Mouse (Mus musculus): ENCODE measurements around the gene Olfr1276. TPM values are rescaled to one million over a fixed set of nuclear protein-coding genes. Genes with fewer than 3 reads are reported as not detected.

Olfr1276 gene
- polyA plus RNA-seq (2015; fragmentation: Illumina TruSeq; extraction: RNeasy Lipid Tissue Mini Kit (QIAGEN cat#74804); ENCODE audit: low read depth, low replicate concordance): not detected

DNA sequence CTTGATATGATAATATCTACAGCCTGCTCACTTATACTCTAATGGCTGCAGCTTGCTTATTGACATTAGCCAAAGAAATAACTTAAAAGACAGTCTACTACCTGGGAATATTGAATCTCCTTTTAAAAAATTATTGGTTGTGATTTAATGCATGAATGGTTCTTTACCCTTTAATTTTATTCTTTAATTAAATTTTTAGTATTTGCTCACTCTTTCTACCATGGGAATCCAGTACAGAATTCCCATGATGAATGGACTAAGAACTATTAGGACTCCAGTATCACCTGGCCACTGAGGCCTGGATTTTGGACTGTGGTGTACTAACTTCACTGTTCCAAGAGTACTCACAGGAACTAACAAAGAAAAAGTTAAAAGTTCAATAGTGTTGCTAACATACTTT, at the start of gene Olfr1276:
Gene Olfr1276 (plus strand): TSS at position 301 of the 400 bp plus-strand sequence.

GRCm38 (mm10) chr2:111229502-111229901, 24.8 kb upstream of the Olfr1276 start, which contains the start of gene 4930430A15Rik:
Gene 4930430A15Rik, minus strand, starts transcription at chr2:111229602.

DNA sequence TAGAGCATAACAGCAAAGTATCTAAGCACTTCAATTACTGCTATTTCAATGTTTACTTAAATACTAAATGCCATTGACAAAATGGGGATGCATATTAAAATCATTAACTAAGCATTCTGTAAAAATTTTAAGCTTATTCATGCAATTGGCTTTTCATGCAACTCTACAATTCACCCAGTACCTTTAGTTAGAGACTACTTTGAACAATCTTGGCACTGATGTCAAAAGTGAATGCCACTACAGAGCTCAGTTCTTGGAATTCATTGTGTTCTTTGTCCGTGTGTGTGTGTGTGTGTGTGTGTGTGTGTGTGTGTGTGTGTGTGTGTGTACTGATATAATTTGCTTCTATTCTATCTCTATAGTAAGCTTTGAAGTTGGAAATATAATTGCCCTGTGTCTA, 19.1 kb upstream of the Olfr1276 start, which contains the start of gene Olfr1275:
Gene Olfr1275 (minus strand): TSS at position 101 of the 400 bp plus-strand sequence.

DNA sequence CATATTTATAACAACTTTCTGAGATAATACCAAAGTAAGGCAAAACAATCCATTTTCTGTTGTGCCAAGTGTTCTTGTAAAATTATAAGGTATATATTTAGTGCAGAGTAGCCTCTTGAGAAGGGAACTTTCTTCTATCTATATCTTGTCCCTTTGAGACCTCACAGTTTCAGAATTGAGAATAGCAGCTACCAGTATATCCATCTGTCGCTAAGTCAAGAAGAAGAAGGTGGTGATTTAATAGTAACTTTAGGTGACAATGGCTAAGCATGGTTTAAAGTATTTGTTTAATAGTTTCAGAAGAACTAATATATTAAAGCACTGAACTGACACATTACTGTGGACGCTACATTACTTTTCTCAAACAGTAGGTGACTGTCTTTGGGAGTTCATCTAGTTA, 19.7 kb downstream of the Olfr1276 start, which contains the start of gene Olfr1277:
Gene Olfr1277 (minus strand): TSS at position 101 of the 400 bp plus-strand sequence.

GRCm38 (mm10) chr2:111289836-111290235, 35.5 kb downstream of the Olfr1276 start, which contains the start of gene Olfr1278:
Gene Olfr1278, plus strand, starts transcription at chr2:111290136.

DNA sequence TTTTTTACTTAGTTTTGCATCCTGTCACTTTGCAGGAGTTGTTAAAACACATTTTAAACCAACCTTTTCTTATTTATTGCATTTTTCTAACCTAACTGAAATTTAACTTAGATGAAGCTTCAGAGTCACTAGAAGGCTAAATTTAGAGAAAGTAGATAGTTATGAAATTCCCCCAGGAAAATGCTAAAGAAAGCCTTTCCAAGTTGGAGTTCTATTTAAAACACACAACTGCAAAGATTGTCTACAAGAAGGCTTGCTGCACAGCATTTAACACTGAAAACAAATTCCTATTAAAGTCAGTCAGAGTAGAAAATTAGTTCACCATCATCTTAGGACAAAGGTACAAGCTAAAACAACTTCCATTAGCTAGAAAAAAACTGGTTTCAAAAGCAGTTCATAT, 46.1 kb downstream of the Olfr1276 start, which contains the start of gene Olfr1279:
Gene Olfr1279 (plus strand): TSS at position 262 of the 400 bp plus-strand sequence.

Other genes with a start within 250 kb of the Olfr1276 start
- not detected for gene Gm13941, start 148.5 kb upstream of the Olfr1276 start, polyA plus RNA-seq (2015; fragmentation: Illumina TruSeq; extraction: RNeasy Lipid Tissue Mini Kit (QIAGEN cat#74804); ENCODE audit: low read depth, low replicate concordance)
- gene Gm15130, start 101.6 kb upstream of the Olfr1276 start, polyA plus RNA-seq (2015; fragmentation: Illumina TruSeq; extraction: RNeasy Lipid Tissue Mini Kit (QIAGEN cat#74804); ENCODE audit: low read depth, low replicate concordance): not detected
- not detected for gene 4930430A15Rik, start 24.9 kb upstream of the Olfr1276 start, polyA plus RNA-seq (2015; fragmentation: Illumina TruSeq; extraction: RNeasy Lipid Tissue Mini Kit (QIAGEN cat#74804); ENCODE audit: low read depth, low replicate concordance)
- not detected for gene Olfr1275, start 19.2 kb upstream of the Olfr1276 start, polyA plus RNA-seq (2015; fragmentation: Illumina TruSeq; extraction: RNeasy Lipid Tissue Mini Kit (QIAGEN cat#74804); ENCODE audit: low read depth, low replicate concordance)
- not detected for gene Olfr1277, start 19.6 kb downstream of the Olfr1276 start, polyA plus RNA-seq (2015; fragmentation: Illumina TruSeq; extraction: RNeasy Lipid Tissue Mini Kit (QIAGEN cat#74804); ENCODE audit: low read depth, low replicate concordance)
- gene Olfr1278, start 35.6 kb downstream of the Olfr1276 start, polyA plus RNA-seq (2015; fragmentation: Illumina TruSeq; extraction: RNeasy Lipid Tissue Mini Kit (QIAGEN cat#74804); ENCODE audit: low read depth, low replicate concordance): not detected
- not detected for gene Olfr1279, start 46.1 kb downstream of the Olfr1276 start, polyA plus RNA-seq (2015; fragmentation: Illumina TruSeq; extraction: RNeasy Lipid Tissue Mini Kit (QIAGEN cat#74804); ENCODE audit: low read depth, low replicate concordance)
- gene Olfr1280, start 59.5 kb downstream of the Olfr1276 start, polyA plus RNA-seq (2015; fragmentation: Illumina TruSeq; extraction: RNeasy Lipid Tissue Mini Kit (QIAGEN cat#74804); ENCODE audit: low read depth, low replicate concordance): not detected
- gene Olfr1281, start 72.0 kb downstream of the Olfr1276 start, polyA plus RNA-seq (2015; fragmentation: Illumina TruSeq; extraction: RNeasy Lipid Tissue Mini Kit (QIAGEN cat#74804); ENCODE audit: low read depth, low replicate concordance): not detected
- gene Olfr1282, start 81.6 kb downstream of the Olfr1276 start, polyA plus RNA-seq (2015; fragmentation: Illumina TruSeq; extraction: RNeasy Lipid Tissue Mini Kit (QIAGEN cat#74804); ENCODE audit: low read depth, low replicate concordance): not detected
- gene Olfr1283, start 112.3 kb downstream of the Olfr1276 start, polyA plus RNA-seq (2015; fragmentation: Illumina TruSeq; extraction: RNeasy Lipid Tissue Mini Kit (QIAGEN cat#74804); ENCODE audit: low read depth, low replicate concordance): not detected
- not detected for gene Olfr1284, start 121.0 kb downstream of the Olfr1276 start, polyA plus RNA-seq (2015; fragmentation: Illumina TruSeq; extraction: RNeasy Lipid Tissue Mini Kit (QIAGEN cat#74804); ENCODE audit: low read depth, low replicate concordance)
- gene Olfr1286, start 168.6 kb downstream of the Olfr1276 start, polyA plus RNA-seq (2015; fragmentation: Illumina TruSeq; extraction: RNeasy Lipid Tissue Mini Kit (QIAGEN cat#74804); ENCODE audit: low read depth, low replicate concordance): not detected
- not detected for gene Olfr1287, start 194.6 kb downstream of the Olfr1276 start, polyA plus RNA-seq (2015; fragmentation: Illumina TruSeq; extraction: RNeasy Lipid Tissue Mini Kit (QIAGEN cat#74804); ENCODE audit: low read depth, low replicate concordance)
- gene Olfr1288, start 219.6 kb downstream of the Olfr1276 start, polyA plus RNA-seq (2015; fragmentation: Illumina TruSeq; extraction: RNeasy Lipid Tissue Mini Kit (QIAGEN cat#74804); ENCODE audit: low read depth, low replicate concordance): not detected
- not detected for gene Olfr1289, start 226.3 kb downstream of the Olfr1276 start, polyA plus RNA-seq (2015; fragmentation: Illumina TruSeq; extraction: RNeasy Lipid Tissue Mini Kit (QIAGEN cat#74804); ENCODE audit: low read depth, low replicate concordance)
- gene Olfr1290, start 239.3 kb downstream of the Olfr1276 start, polyA plus RNA-seq (2015; fragmentation: Illumina TruSeq; extraction: RNeasy Lipid Tissue Mini Kit (QIAGEN cat#74804); ENCODE audit: low read depth, low replicate concordance): not detected
- gene Olfr1291-ps1, start 242.7 kb downstream of the Olfr1276 start, polyA plus RNA-seq (2015; fragmentation: Illumina TruSeq; extraction: RNeasy Lipid Tissue Mini Kit (QIAGEN cat#74804); ENCODE audit: low read depth, low replicate concordance): not detected